Mouse (Mus musculus): ENCODE results near the gene Abl1.

The Abl1 gene

DNA sequence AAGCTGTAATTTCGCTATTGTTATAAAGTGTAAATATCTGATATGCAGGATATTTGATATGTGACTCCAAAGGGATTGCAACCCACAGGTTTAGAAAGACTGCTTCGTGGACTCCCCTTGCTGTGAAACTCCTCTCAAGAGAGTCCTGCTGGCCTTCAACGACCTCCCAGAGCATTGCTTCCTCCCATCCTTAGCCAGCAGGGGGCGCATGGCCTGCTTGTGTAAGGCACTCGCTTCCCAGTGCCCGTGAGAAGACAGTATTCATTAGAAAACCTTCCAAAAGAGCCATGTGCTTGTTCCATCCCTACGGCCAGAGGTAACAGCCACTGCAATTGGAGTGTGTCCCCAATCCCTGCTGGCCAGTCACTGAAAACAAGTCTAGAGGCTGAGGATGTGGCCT lies 98.9 kb downstream of the Abl1 start:
- peak; percentile 81 for DNase-seq (ENCODE audit: low spot score)

DNA sequence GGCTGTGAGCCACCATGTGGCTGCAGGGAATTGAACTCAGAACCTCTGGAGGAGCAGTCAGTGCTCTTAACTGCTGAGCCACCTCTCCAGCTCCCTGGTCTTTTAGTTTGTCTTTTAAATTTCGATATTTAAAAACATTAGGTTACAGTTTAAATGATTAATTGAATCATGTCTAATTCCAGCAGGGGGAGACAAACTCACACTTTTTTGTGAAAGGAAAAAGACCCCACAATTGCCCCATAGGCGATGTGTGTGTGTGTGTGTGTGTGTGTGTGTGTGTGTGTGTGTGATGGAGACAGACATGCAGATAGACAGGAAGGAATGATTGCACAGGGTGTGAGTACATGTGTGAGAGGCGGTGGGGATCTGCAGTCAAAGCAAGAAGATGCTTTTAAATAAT lies 100.1 kb downstream of the Abl1 start:
- no peak for DNase-seq (ENCODE audit: low spot score)

DNA sequence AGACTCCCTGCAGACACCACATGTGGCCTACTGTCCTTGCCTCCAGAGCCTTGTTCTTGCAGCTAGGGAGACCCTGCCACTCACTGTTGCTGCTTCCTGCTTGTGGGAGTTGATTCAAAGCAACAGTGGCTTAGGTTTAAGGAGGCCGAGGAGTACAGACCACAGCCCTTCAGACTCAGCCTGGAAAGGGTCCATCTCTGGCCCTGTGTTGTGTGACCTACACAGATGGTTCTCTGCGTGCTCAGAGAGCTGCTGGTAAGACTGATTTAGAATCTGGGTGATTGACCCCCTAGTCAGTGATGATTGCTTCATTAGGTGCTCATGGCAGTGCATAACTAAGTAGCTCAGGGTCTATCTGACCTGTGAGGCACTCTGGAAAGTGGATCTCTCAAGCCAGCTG lies 101.0 kb downstream of the Abl1 start:
- no peak for DNase-seq (ENCODE audit: low spot score)

GRCm38 (mm10) chr2:31790728-31791251 lies 102.6 kb downstream of the Abl1 start:
- no peak for DNase-seq (ENCODE audit: low spot score)

DNA sequence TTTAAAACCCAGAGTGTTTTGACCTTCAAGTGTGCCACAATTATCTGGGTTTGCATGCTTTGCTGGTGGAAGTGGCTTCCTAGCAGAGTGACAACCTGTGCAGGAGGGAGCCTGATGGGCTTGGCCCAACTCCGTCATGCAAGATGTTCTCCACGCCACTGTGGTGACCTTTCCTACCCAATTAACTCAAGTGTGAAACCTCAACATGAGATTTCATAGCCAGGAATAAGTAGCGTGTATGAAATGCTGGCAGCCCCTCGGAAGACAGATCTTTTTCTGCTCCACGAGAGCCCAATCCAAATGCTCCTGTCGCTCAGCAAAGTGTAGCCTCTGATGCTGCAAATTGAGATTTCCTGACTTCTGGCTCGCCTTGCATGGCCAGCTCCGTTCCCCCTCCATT lies 103.1 kb downstream of the Abl1 start:
- DNase-seq (ENCODE audit: low spot score): no peak

- DNase-seq (ENCODE audit: low spot score): no peak
Measured at GRCm38 (mm10) chr2:31792611-31793010, 104.4 kb downstream of the Abl1 start.

- no peak for DNase-seq (ENCODE audit: low spot score)
Measured at GRCm38 (mm10) chr2:31796943-31797342, 108.8 kb downstream of the Abl1 start.

DNA sequence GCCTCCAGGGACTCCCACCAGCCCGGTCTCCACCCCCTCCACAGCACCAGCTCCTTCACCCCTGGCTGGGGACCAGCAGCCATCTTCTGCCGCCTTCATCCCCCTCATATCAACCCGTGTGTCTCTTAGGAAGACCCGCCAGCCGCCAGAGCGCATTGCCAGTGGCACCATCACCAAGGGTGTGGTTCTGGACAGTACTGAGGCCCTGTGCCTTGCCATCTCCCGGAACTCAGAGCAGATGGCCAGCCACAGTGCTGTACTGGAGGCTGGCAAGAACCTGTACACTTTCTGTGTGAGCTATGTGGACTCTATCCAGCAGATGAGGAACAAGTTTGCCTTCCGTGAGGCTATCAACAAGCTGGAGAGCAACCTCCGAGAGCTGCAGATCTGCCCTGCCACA lies 113.2 kb downstream of the Abl1 start:
- DNase-seq (ENCODE audit: low spot score): no peak

- DNase-seq (ENCODE audit: low spot score): no peak
Measured at GRCm38 (mm10) chr2:31802811-31803210, 114.6 kb downstream of the Abl1 start.

DNA sequence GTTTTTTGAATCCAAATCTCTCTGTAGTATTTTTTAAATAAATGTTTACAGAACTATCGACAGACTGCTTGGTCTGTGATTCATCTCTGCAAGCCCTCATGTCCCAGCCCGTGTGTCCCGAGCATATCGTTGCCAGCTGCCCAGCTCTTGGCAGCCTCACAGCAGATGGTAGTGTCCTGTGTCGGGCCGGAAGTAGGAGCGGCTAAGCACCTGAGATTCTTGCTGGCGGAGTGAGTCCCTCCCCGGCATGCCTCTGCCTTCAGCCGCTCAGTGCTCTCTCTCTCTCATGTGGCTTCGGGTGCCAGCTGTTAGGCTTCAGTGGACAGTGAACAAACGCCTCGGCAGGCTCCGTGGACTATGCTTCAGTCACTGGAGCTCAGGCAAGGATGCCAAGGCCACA lies 115.3 kb downstream of the Abl1 start:
- peak; percentile 60 for DNase-seq (ENCODE audit: low spot score)

DNA sequence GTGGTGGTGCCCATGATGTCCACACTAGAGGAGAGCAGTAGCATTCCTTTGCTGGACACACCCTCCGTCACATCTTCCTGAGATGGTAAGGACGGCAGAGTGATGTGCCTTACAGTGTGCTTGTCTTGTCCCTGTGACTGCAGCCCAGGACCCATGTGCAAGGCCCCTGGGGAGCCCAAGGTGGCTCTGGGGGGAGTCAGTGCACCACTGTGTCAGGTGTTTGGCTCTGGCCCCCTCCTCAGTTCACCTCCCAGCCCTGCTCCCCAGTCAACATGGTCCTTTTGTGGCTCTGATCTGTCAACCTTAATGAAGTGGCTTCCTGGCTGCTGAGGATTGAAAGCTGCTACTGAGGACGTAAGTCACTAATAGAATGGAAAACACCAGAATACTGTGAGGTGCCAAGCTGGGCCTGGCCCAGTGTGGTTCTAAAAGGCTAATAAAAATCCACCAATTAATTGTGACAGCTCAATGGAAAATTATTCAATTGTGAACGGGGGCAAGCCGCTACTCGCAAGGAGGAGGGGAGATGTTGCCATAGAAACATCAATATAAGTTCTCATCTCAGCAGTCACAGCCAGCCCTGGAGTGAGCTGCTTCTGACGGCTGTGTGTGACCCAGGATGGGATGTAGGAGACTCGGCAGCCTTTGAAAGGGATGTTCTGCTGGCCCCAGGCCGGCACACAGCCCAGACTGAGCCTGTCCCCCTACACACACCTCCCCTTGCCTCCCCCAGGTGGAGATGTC lies 118.6 kb downstream of the Abl1 start:
- DNase-seq (ENCODE audit: low spot score): no peak

DNA sequence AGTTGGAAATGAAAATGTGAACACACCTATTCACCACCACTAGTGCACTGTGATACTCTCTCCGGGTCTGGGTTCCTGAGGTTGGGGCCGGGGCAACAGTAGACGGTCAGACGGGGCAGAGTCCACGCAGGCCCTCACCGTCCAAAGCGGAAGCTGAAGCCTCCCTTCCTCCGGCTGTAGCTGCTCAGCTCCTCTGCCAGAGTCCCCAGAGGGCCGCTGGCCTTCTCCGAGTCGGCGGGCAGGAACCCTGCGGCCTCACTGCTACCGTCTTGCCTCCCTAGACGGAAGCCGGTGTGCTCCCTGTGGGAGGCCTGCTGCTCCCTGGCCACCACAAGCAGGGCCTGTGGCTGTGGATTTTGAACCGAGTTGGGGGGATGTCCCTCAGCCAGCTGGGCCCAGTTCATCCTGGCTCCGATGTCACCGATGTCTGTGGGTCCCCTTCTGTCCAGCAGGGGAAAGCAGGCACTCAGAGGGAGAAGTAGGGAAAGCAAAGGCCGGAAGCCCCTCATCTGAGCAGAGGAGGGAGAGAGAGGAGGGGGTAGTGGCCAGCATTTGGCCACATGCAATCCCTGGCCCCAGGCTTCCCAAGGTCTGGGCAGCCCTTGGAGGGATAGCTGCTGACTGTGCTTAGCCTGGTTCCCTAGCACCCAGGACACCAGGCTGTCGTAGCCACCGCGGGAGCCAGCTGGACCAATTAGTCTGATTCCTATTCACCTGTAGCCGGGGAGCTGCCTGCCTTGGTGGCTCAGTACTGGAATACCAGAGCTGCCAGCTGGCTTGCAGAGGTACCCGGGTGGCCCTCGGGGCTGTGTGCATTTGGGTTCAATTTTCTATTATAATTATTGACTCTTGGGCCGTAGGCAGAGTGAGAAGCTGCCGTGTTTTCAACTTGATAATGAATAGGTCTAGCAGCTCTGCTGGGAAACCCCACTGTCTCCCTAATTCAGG lies 120.5 kb downstream of the Abl1 start:
- DNase-seq (ENCODE audit: low spot score): no peak

DNA sequence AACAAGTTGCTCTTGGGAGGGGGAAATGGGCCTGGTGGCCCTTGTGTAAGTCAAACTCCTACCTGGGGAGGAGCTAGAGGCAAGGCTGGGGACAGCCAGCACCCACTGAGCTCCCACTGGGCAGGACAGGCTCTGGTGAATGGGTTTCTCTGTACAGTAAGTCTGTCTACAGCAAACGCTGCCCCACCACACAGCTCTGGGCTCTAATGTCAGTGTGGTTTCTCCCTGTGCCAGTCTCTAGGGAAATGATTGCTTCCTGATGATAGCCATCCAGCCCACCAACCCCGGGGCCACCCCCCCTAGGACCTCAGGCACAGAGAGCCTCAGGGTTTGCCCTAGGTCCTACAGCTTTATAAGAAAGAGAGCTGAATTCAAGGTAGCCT lies 121.2 kb downstream of the Abl1 start:
- DNase-seq (ENCODE audit: low spot score): no peak

- no peak for DNase-seq (ENCODE audit: low spot score)
Measured at GRCm38 (mm10) chr2:31810444-31810843, 122.3 kb downstream of the Abl1 start, which contains the start of gene Qrfp. TSS of gene Qrfp (minus strand) at chr2:31810580.

DNA sequence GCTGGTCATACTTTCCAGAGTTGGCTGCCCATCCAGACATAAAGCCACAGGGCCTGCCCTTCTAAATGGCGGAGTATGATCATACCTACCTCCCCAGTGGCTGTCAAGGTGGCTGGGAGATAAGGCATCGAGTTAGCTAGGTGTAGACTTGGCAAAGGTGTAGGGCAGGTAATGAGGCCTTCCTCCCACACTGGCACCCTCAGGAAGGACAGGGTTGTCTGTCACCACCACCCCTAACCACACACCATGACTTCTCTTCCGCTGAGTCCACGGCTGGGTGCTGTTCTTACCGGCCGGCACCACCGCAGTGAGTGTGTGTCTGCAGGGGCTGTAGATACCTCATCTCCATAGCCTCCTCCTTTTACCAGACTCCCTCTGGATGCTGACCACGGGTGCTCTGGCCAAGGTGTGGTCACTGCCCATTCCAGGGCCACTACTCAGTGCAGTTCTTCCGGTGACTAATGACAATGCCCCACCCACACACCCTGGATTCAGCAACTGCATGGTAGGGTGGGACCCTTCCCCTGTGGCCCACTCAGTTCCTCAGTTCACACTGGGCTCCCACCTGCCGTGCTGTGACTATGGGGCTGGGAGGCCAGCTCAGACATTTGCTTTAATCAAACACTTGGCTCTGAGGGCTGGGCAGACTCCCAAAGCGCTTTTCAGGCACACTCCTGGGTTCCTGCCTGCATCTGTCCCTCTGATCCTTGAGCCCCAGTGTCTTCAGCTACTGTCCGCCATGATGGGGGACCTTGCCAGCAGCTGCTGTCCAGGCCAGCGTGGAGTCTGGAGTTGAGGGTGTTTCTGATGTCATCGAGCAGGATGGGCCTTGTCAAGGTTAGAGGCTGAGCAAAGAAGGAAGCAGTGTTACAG lies 123.1 kb downstream of the Abl1 start:
- no peak for DNase-seq (ENCODE audit: low spot score)

DNA sequence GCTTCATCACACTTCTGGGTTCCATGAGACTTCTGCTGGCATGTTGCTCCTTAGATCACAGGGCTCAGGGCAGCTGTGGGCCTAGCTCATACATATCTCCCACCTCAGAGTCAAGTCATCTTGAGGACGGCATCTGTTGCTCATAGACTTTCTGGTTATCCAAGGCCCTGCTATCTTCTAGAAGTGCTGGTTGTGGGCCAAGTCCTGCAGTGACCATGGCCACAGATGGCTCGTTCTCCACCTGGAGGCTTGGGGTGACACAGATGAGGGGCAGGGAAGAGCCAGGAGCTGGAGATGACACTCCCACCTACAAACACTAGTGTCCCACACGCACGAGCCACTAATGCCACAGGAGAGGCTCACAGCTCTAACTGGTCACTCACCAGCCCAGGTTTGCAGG lies 125.5 kb downstream of the Abl1 start:
- DNase-seq (ENCODE audit: low spot score): no peak

DNA sequence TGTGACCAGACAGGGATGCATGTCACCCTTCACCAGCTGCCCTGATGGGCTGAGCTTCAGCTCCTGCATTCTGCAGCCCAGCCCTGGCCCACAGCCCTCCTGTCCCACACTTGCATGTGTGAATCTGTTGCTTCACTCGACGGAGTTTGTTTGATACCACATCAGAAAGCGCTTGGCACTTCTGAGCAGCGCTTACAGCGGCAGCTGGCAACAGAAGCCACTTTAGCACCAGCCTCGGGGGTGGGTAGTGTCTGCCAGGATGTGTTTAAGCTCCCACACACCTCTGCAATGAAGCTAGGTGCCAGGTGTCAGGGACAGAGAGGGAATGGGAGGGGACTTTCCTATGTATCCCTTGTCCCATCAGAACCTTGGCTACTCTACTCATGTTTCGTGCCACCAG lies 126.5 kb downstream of the Abl1 start:
- no peak for DNase-seq (ENCODE audit: low spot score)

- DNase-seq (ENCODE audit: low spot score): peak; percentile 65
Measured at GRCm38 (mm10) chr2:31815367-31815766, 127.2 kb downstream of the Abl1 start.

DNA sequence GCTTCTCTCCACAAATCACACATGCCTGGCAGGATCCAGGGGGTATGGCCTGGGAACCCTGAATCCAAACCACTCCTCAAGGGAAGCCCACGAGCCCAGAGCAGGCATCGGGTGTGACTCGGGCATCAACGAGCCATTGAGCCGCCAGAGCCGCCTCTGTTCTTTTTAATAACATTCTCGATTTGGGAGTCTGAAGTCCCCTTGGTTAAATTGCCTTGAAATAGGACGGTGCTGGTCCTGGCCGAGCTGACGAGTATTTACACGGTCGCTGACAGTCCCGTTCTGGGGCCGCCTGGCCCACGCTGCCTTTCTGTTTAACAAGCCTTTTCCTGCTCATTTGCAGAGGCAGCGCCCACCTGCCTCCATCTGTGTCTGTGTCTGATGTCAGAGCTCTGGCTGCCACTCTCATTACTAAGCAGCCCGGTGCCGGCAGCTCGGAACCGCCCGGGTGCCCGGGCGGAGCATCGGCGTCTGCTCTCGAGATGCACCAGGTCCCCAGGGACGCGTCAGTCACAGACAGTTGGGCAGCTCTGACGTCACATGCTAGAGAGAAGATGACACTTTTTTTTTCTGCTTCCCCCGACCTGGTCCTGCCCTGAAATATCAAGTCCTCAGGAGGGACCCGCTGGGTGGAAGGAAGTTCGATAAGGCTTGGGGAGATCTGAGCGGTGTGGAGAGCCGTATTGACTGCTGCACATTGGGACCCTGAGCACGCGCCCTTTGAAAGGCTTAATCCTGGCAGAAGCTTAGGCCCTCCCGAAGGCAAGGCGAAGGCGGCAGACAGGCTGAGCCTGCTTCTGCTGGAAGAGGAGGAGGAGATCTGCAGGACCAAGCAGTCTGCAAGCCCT lies 134.6 kb downstream of the Abl1 start:
- no peak for DNase-seq (ENCODE audit: low spot score)

DNA sequence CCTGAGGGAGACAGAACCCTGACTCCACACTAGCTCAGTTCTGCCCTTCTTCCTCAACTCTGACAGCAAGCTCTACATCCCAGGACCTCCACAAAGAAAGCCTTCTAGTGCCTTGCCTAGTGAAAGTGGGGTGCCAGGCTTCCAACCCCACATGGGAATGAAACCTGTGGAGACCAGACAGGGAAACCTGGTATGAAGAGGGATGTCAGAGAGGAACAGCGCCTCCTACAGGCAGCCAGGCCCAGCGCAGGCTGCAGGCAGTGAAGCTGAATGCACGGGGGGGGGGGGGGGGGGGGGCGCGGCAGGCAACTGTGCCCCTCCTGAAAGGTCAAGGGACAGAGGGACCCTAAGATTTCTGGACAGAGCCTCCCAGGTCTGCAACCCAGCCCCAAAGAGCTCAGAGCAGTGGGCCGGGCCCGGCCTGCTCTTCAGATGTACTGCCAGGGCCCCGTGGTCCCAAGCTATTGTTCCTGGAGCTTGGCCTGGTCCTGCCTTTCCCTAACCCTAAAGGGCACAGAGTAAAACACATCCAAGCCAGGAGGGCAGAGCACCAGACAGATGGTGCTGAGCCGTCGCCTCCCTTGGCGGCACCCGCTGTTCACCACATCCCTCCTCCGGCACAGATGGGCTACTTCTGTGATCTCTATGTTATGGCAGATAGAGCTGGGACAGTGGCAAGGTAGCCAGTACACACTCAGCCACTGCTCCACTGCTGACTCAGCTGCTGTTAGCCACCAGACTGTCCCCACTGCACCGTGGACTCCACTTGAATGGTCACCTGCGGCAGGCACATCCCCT lies 136.0 kb downstream of the Abl1 start:
- no peak for DNase-seq (ENCODE audit: low spot score)
